Mouse (Mus musculus): ENCODE data around the gene Phactr1.

DNA sequence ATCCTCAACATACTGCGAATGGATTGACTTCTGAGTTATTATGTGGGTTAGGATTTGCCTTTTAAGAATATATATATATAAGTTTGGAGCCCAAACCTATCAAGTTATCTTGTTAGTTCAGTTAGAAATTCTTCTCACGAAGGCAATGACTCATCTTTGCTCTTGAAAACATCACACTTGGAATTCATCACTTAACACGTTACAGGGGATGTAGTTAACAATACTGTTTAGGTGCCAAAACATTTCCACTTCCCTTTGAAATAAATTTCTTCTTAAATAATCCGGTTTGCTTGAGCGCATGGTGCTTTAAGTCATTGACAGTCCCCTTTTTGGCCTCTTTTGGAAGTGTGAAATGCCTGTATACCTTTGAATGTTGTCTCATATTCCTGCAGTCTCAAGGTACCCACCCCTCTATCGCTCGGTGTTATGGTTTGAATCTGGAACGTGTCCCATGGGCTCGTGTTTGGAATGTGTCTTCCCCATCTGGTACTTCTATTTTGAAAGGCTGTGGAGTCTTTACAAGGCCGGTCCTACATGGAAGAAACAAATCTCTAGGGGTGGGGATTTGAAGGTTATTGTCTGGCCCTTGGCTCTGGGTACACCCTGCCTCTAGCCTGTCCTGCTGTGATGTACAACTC, 80.6 kb downstream of the Phactr1 start:
- TF ChIP-seq GATA1 (IDR thresholded peaks at IDR 0.05; ENCODE audit: low read length): no peak
- TF ChIP-seq TAL1 (IDR thresholded peaks at IDR 0.05; ENCODE audit: low read length): no peak

Measured in erythroblast, embryonic 14.5 days (primary cell).